Mouse (Mus musculus) liver, adult 2 months (tissue): ENCODE data around the gene Zfp580.

Source experiments
- CTCF ChIP-seq: fragments of 200-500 bp; IDR thresholded peaks from 2 replicates; pipeline ENCODE4 v1.5.1; 2011; ENCODE audit warnings: low read depth, low read length, control low read depth
- POLR2A ChIP-seq: fragments of 200-500 bp; IDR thresholded peaks from 2 replicates; pipeline ENCODE4 v1.6.1; 2011; ENCODE audit warnings: low read length, control low read depth; ENCODE audit not compliant: insufficient read depth; ENCODE audit errors: extremely low read depth

DNA sequence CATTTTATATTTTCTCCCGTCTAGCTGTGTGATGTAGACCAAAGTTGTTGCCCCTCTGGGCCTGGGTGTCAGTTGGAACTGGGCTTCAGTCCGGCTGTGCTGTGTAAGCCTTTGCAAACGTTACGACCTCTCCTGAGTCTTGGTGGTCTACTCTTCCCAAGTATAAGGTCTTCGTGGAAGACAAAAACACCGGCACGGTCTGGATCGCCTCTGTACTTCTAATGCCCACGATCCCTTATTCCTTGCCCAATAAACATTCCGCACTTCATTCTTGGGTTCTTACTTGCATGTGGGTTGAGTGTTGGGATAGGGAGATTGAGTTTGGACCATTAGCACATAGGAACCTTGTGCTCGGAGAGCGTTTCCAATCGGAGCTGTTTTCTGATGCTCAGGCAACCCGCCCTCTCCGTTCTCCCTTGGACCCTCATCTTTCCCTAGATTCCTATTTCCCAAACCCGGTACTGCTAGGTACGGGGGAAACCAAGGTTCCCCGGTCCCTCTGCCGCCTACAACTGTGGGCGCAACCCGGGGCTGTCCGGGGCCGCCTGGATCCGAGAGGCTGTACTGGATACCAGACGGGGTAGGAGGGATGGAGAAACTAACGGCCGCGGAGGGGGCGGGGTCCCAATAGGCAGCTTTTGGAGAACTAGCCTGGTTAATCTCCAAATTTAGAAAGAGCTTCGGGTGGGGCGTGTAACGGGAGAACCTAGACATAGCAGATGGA is 2.3 kb downstream of the Zfp580 start:
- no peak for TF ChIP-seq CTCF
- no peak for TF ChIP-seq POLR2A
